Mouse (Mus musculus): ENCODE results near the gene Pfn1. TPM values are rescaled to one million over a fixed set of nuclear protein-coding genes. Genes with fewer than 3 reads are reported as not detected.

Gene Pfn1
- polyA plus RNA-seq, 1 experiment from 2014 or later = 2,065 TPM

GRCm38 (mm10) chr11:70648512-70648911, 5.9 kb downstream of the Pfn1 start:
- peak overlapping the region; percentile 90 for H3K4me2 ChIP-seq (replicated peaks; ENCODE audit: low read depth, low read length)

GRCm38 (mm10) chr11:70647716-70648420, 6.6 kb downstream of the Pfn1 start:
- no peak for ATAC-seq (ENCODE audit: insufficient number of reproducible peaks, insufficient read depth, low FRiP score, low read depth)
- peak overlapping the region; percentile 92 for H3K27ac ChIP-seq (ENCODE audit: low read length)
- H3K4me2 ChIP-seq (replicated peaks; ENCODE audit: low read depth, low read length) = peak overlapping the region; percentile 90
- no peaks in the 10 kb centered on the region for H3K27me3 ChIP-seq (ENCODE audit: control insufficient read depth, insufficient read depth, low read length)
- H3K9ac ChIP-seq (replicated peaks; ENCODE audit: low read depth, low read length) = peak overlapping the region; percentile 59
- no peaks in the 10 kb centered on the region for H3K9me3 ChIP-seq (ENCODE audit: control insufficient read depth, low read depth, low read length)
- 2% methylated on average over 28 of the region's 28 CpGs for WGBS
- peaks cover 36% of the 10 kb centered on the region for H3K4me1 ChIP-seq (ENCODE audit: control insufficient read depth, insufficient read depth, low read length)
- peak overlapping the region; percentile 72 for H3K4me3 ChIP-seq (ENCODE audit: low read depth, low read length)
- H3K36me3 ChIP-seq (ENCODE audit: control insufficient read depth, insufficient read depth, low read length) = peaks cover 56% of the 10 kb centered on the region

More at GRCm38 (mm10) chr11:70648512-70648911, 5.9 kb downstream of the Pfn1 start:
- Histone ChIP-seq H3K27ac (ENCODE audit: low read length) (no peak overlapping the region), H3K4me1 (ENCODE audit: control insufficient read depth, insufficient read depth, low read length) (peaks cover 38% of the 10 kb centered on the region), H3K27me3 (ENCODE audit: control insufficient read depth, insufficient read depth, low read length) (no peaks in the 10 kb centered on the region), H3K36me3 (ENCODE audit: control insufficient read depth, insufficient read depth, low read length) (peaks cover 53% of the 10 kb centered on the region), H3K9ac (replicated peaks; ENCODE audit: low read depth, low read length) (peak overlapping the region; percentile 59; the same call in 1 of the 2 replicates), H3K9me3 (ENCODE audit: control insufficient read depth, low read depth, low read length) (no peaks in the 10 kb centered on the region), H3K4me3 (ENCODE audit: low read depth, low read length) (peak overlapping the region; percentile 72)
- no peak for ATAC-seq (ENCODE audit: insufficient number of reproducible peaks, insufficient read depth, low FRiP score, low read depth)
- WGBS = 81% methylated on average over 4 of the region's 4 CpGs

- peak within 1 kb of the TSS; percentile 66 for H3K9ac ChIP-seq (replicated peaks; ENCODE audit: low read depth, low read length)
- H3K4me2 ChIP-seq (replicated peaks; ENCODE audit: low read depth, low read length) = peak within 1 kb of the TSS; percentile 90
- under 1% methylated on average over 63 of the region's 63 CpGs for WGBS
- peak within 1 kb of the TSS; percentile 92 for H3K27ac ChIP-seq (ENCODE audit: low read length)
- peak; percentile 89 for ATAC-seq (ENCODE audit: insufficient number of reproducible peaks, insufficient read depth, low FRiP score, low read depth)
- no peaks in the 10 kb centered on the region for H3K9me3 ChIP-seq (ENCODE audit: control insufficient read depth, low read depth, low read length)
- H3K4me1 ChIP-seq (ENCODE audit: control insufficient read depth, insufficient read depth, low read length) = peaks cover 27% of the 10 kb centered on the region
- H3K36me3 ChIP-seq (ENCODE audit: control insufficient read depth, insufficient read depth, low read length) = peaks cover 51% of the 10 kb centered on the region
- H3K27me3 ChIP-seq (ENCODE audit: control insufficient read depth, insufficient read depth, low read length) = no peaks in the 10 kb centered on the region
- H3K4me3 ChIP-seq (ENCODE audit: low read depth, low read length) = peak within 1 kb of the TSS; percentile 72
Measured at GRCm38 (mm10) chr11:70646691-70647650, 7.5 kb downstream of the Pfn1 start, which contains the start of the genes Rnf167 and Slc25a11. Gene Rnf167, plus strand, starts transcription at chr11:70647235. Gene Slc25a11, minus strand, starts transcription at chr11:70647479.

GRCm38 (mm10) chr11:70646259-70646555, 8.2 kb downstream of the Pfn1 start:
- Histone ChIP-seq H3K4me1 (ENCODE audit: control insufficient read depth, insufficient read depth, low read length) (peaks cover 23% of the 10 kb centered on the region), H3K9ac (replicated peaks; ENCODE audit: low read depth, low read length) (peak overlapping the region; percentile 66), H3K4me3 (ENCODE audit: low read depth, low read length) (peak overlapping the region; percentile 72), H3K27ac (ENCODE audit: low read length) (peak overlapping the region; percentile 73), H3K9me3 (ENCODE audit: control insufficient read depth, low read depth, low read length) (no peaks in the 10 kb centered on the region), H3K4me2 (replicated peaks; ENCODE audit: low read depth, low read length) (peak overlapping the region; percentile 75), H3K36me3 (ENCODE audit: control insufficient read depth, insufficient read depth, low read length) (peaks cover 44% of the 10 kb centered on the region), H3K27me3 (ENCODE audit: control insufficient read depth, insufficient read depth, low read length) (no peaks in the 10 kb centered on the region)
- no peak for ATAC-seq (ENCODE audit: insufficient number of reproducible peaks, insufficient read depth, low FRiP score, low read depth)
- WGBS = 16% methylated on average over 3 of the region's 3 CpGs

GRCm38 (mm10) chr11:70645461-70646258, 8.8 kb downstream of the Pfn1 start:
- H3K36me3 ChIP-seq (ENCODE audit: control insufficient read depth, insufficient read depth, low read length) = peaks cover 39% of the 10 kb centered on the region
- peak overlapping the region; percentile 66 for H3K9ac ChIP-seq (replicated peaks; ENCODE audit: low read depth, low read length)
- H3K27me3 ChIP-seq (ENCODE audit: control insufficient read depth, insufficient read depth, low read length) = no peaks in the 10 kb centered on the region

GRCm38 (mm10) chr11:70644564-70645103, 9.8 kb downstream of the Pfn1 start:
- peaks cover 28% of the 10 kb centered on the region for H3K36me3 ChIP-seq (ENCODE audit: control insufficient read depth, insufficient read depth, low read length)
- no peak overlapping the region for H3K4me3 ChIP-seq (ENCODE audit: low read depth, low read length)
- WGBS = 92% methylated on average over 8 of the region's 8 CpGs
- H3K4me2 ChIP-seq (replicated peaks; ENCODE audit: low read depth, low read length) = no peak overlapping the region
- ATAC-seq (ENCODE audit: insufficient number of reproducible peaks, insufficient read depth, low FRiP score, low read depth) = no peak
- H3K9me3 ChIP-seq (ENCODE audit: control insufficient read depth, low read depth, low read length) = no peaks in the 10 kb centered on the region
- H3K27me3 ChIP-seq (ENCODE audit: control insufficient read depth, insufficient read depth, low read length) = no peaks in the 10 kb centered on the region
- H3K9ac ChIP-seq (replicated peaks; ENCODE audit: low read depth, low read length) = no peak overlapping the region
- peaks cover 16% of the 10 kb centered on the region for H3K4me1 ChIP-seq (ENCODE audit: control insufficient read depth, insufficient read depth, low read length)
- H3K27ac ChIP-seq (ENCODE audit: low read length) = no peak overlapping the region

More at GRCm38 (mm10) chr11:70645461-70646258, 8.8 kb downstream of the Pfn1 start:
- 89% methylated on average over 12 of the region's 12 CpGs for WGBS
- peak overlapping the region; percentile 75 for H3K4me2 ChIP-seq (replicated peaks; ENCODE audit: low read depth, low read length)
- peak overlapping the region; percentile 72 for H3K4me3 ChIP-seq (ENCODE audit: low read depth, low read length)
- no peaks in the 10 kb centered on the region for H3K9me3 ChIP-seq (ENCODE audit: control insufficient read depth, low read depth, low read length)
- H3K4me1 ChIP-seq (ENCODE audit: control insufficient read depth, insufficient read depth, low read length) = peaks cover 17% of the 10 kb centered on the region
- H3K27ac ChIP-seq (ENCODE audit: low read length) = peak overlapping the region; percentile 73; the same call in 1 of the 2 replicates
- no peak for ATAC-seq (ENCODE audit: insufficient number of reproducible peaks, insufficient read depth, low FRiP score, low read depth)

GRCm38 (mm10) chr11:70643051-70643450, 11.4 kb downstream of the Pfn1 start:
- no peak for ATAC-seq (ENCODE audit: insufficient number of reproducible peaks, insufficient read depth, low FRiP score, low read depth)
- no peak overlapping the region for H3K4me3 ChIP-seq (ENCODE audit: low read depth, low read length)
- no peaks in the 10 kb centered on the region for H3K27me3 ChIP-seq (ENCODE audit: control insufficient read depth, insufficient read depth, low read length)
- peaks cover 9% of the 10 kb centered on the region for H3K4me1 ChIP-seq (ENCODE audit: control insufficient read depth, insufficient read depth, low read length)
- no peak overlapping the region for H3K27ac ChIP-seq (ENCODE audit: low read length)
- no peak overlapping the region for H3K4me2 ChIP-seq (replicated peaks; ENCODE audit: low read depth, low read length)
- H3K9me3 ChIP-seq (ENCODE audit: control insufficient read depth, low read depth, low read length) = no peaks in the 10 kb centered on the region
- WGBS = 88% methylated on average over 6 of the region's 6 CpGs
- no peak overlapping the region for H3K9ac ChIP-seq (replicated peaks; ENCODE audit: low read depth, low read length)
- H3K36me3 ChIP-seq (ENCODE audit: control insufficient read depth, insufficient read depth, low read length) = peaks cover 17% of the 10 kb centered on the region; the same call in 1 of the 2 replicates

Data from stomach, embryonic 14.5 days (tissue).